Mouse (Mus musculus): ENCODE data around the gene Prkaca. TPM values are rescaled to one million over a fixed set of nuclear protein-coding genes. Genes with fewer than 3 reads are reported as not detected.

The Prkaca gene
- total RNA-seq, 2 experiments from 2014 or later, result 255 to 264 TPM

GRCm38 (mm10) chr8:84021096-84021495, 48.3 kb downstream of the Prkaca start, which contains the start of gene Palm3:
TSS of gene Palm3 (plus strand) at chr8:84021471.
- intact Hi-C loops (cut with DNase I), result loop anchor here (10.0 kb wide), 1 partner anchor 324 kb away; no protein-coding TSS in a partner anchor
- DNase-seq (ENCODE audit: extremely low spot score in 1 of 2, low spot score in 2 of 2), result no peak

- intact Hi-C loops (cut with DNase I), result loop anchor here (10.0 kb wide), 1 partner anchor 323 kb away; no protein-coding TSS in a partner anchor
Measured at GRCm38 (mm10) chr8:84021569-84021968, 48.8 kb downstream of the Prkaca start.

GRCm38 (mm10) chr8:84023085-84023484, 50.3 kb downstream of the Prkaca start:
- intact Hi-C loops (cut with DNase I), result loop anchor here (10.0 kb wide), 1 partner anchor 322 kb away; no protein-coding TSS in a partner anchor
- no peak for DNase-seq (ENCODE audit: extremely low spot score in 1 of 2, low spot score in 2 of 2)

More at GRCm38 (mm10) chr8:84021569-84021968, 48.8 kb downstream of the Prkaca start:
- DNase-seq (ENCODE audit: extremely low spot score in 1 of 2, low spot score in 2 of 2), result no peak

GRCm38 (mm10) chr8:84023631-84024030, 50.8 kb downstream of the Prkaca start:
- intact Hi-C loops (cut with DNase I), result loop anchor here (10.0 kb wide), 1 partner anchor 321 kb away; no protein-coding TSS in a partner anchor
- no peak for DNase-seq (ENCODE audit: extremely low spot score in 1 of 2, low spot score in 2 of 2)

GRCm38 (mm10) chr8:84024171-84024570, 51.4 kb downstream of the Prkaca start:
- intact Hi-C loops (cut with DNase I), result loop anchor here (10.0 kb wide), 1 partner anchor 321 kb away; no protein-coding TSS in a partner anchor
- peak in 1 of 2 experiments; percentile 64 for DNase-seq (ENCODE audit: extremely low spot score in 1 of 2, low spot score in 2 of 2)

GRCm38 (mm10) chr8:84025863-84026262, 53.1 kb downstream of the Prkaca start:
- peak in 1 of 2 experiments; percentile 77 for DNase-seq (ENCODE audit: extremely low spot score in 1 of 2, low spot score in 2 of 2)
- intact Hi-C loops (cut with DNase I), result loop anchor here (10.0 kb wide), 1 partner anchor 319 kb away; no protein-coding TSS in a partner anchor

GRCm38 (mm10) chr8:84027449-84027848, 54.7 kb downstream of the Prkaca start:
- intact Hi-C loops (cut with DNase I), result loop anchor here (10.0 kb wide), 1 partner anchor 317 kb away; no protein-coding TSS in a partner anchor
- DNase-seq (ENCODE audit: extremely low spot score in 1 of 2, low spot score in 2 of 2), result no peak

GRCm38 (mm10) chr8:84029272-84029671, 56.5 kb downstream of the Prkaca start:
- DNase-seq (ENCODE audit: extremely low spot score in 1 of 2, low spot score in 2 of 2), result no peak
- intact Hi-C loops (cut with DNase I), result loop anchor here (10.0 kb wide), 1 partner anchor 316 kb away; no protein-coding TSS in a partner anchor

GRCm38 (mm10) chr8:84032777-84033176, 60.0 kb downstream of the Prkaca start:
- no peak for DNase-seq (ENCODE audit: extremely low spot score in 1 of 2, low spot score in 2 of 2)
- intact Hi-C loops (cut with DNase I), result loop anchor here (10.0 kb wide), 1 partner anchor 72 kb away; the partner anchor contains the start of gene Dcaf15

- no peak for DNase-seq (ENCODE audit: extremely low spot score in 1 of 2, low spot score in 2 of 2)
- intact Hi-C loops (cut with DNase I), result loop anchor here (10.0 kb wide), 1 partner anchor 67 kb away; the partner anchor contains the start of gene Dcaf15
Measured at GRCm38 (mm10) chr8:84038015-84038414, 65.2 kb downstream of the Prkaca start.

GRCm38 (mm10) chr8:84039050-84039449, 66.3 kb downstream of the Prkaca start:
- peak; percentile 55 to 77 for DNase-seq (ENCODE audit: extremely low spot score in 1 of 2, low spot score in 2 of 2)
- intact Hi-C loops (cut with DNase I), result loop anchor here (10.0 kb wide), 1 partner anchor 66 kb away; the partner anchor contains the start of gene Dcaf15

GRCm38 (mm10) chr8:84042066-84042947, 69.5 kb downstream of the Prkaca start, which contains the start of gene Il27ra:
TSS of gene Il27ra (minus strand) at chr8:84042589.
- intact Hi-C loops (cut with DNase I), result no loop called here
- DNase-seq (ENCODE audit: extremely low spot score in 1 of 2, low spot score in 2 of 2), result peak in 1 of 2 experiments; percentile 81

GRCm38 (mm10) chr8:84042948-84043342, 70.2 kb downstream of the Prkaca start:
- DNase-seq (ENCODE audit: extremely low spot score in 1 of 2, low spot score in 2 of 2), result no peak

GRCm38 (mm10) chr8:84044103-84044502, 71.3 kb downstream of the Prkaca start:
- intact Hi-C loops (cut with DNase I), result no loop called here
- no peak for DNase-seq (ENCODE audit: extremely low spot score in 1 of 2, low spot score in 2 of 2)

More at GRCm38 (mm10) chr8:84042948-84043342, 70.2 kb downstream of the Prkaca start:
- intact Hi-C loops (cut with DNase I), result no loop called here

- DNase-seq (ENCODE audit: extremely low spot score in 1 of 2, low spot score in 2 of 2), result no peak
- intact Hi-C loops (cut with DNase I), result no loop called here
Measured at GRCm38 (mm10) chr8:84044900-84045299, 72.1 kb downstream of the Prkaca start, which contains the start of gene Rln3. TSS of gene Rln3 (minus strand) at chr8:84045000.

Small RNAs within 50 kb of the gene (microRNA-seq; reads per million reads assigned to microRNA genes)
- gene Gm44330 (not detected), gene Gm44450 (not detected), gene Mir1199 (1.1 reads per million), gene Mir8111 (4.3 reads per million, percentile 15 among the genes with 10 or more reads in this experiment)

Other genes starting within 250 kb of the Prkaca start
- 10 to 100 TPM; 11.4 to 11.7 TPM for gene Adgre5, start 231.7 kb upstream of the Prkaca start, total RNA-seq (2021)
- 100 to 1,000 TPM; 445 to 464 TPM for gene Adgrl1, start 72.9 kb upstream of the Prkaca start, total RNA-seq (2021)
- under 1 TPM in 1 of 2 experiments, not detected in 1; 0.11 TPM for gene Gm10644, start 17.8 kb upstream of the Prkaca start, total RNA-seq (2021)
- gene Asf1b, start 17.5 kb upstream of the Prkaca start, total RNA-seq (2021), result 1 to 10 TPM; 1.1 TPM
- 10 to 100 TPM; 56.4 to 59.1 TPM for gene Samd1, start 24.7 kb downstream of the Prkaca start, total RNA-seq (2021)
- gene 1700067K01Rik, start 28.5 kb downstream of the Prkaca start, total RNA-seq (2021), result under 1 TPM; 0.34 to 0.65 TPM
- under 1 TPM in 1 of 2 experiments, not detected in 1; 0.51 TPM for gene 2210011C24Rik, start 39.2 kb downstream of the Prkaca start, total RNA-seq (2021)
- 10 to 100 TPM in 1 of 2 experiments, 1 to 10 TPM in 1; 9.2 to 11.3 TPM for gene Palm3, start 48.5 kb downstream of the Prkaca start, total RNA-seq (2021)
- gene Il27ra, start 69.6 kb downstream of the Prkaca start, total RNA-seq (2021), result 1 to 10 TPM in 1 of 2 experiments, under 1 TPM in 1; 0.86 to 1.0 TPM
- not detected for gene Rln3, start 72.0 kb downstream of the Prkaca start, total RNA-seq (2021)
- 1 to 10 TPM; 2.8 to 3.1 TPM for gene Gm10643, start 92.1 kb downstream of the Prkaca start, total RNA-seq (2021)
- 10 to 100 TPM; 19.2 to 21.3 TPM for gene Rfx1, start 93.8 kb downstream of the Prkaca start, total RNA-seq (2021)
- 10 to 100 TPM; 30.4 to 33.8 TPM for gene Dcaf15, start 131.8 kb downstream of the Prkaca start, total RNA-seq (2021)
- gene Podnl1, start 153.0 kb downstream of the Prkaca start, total RNA-seq (2021), result not detected
- gene Cc2d1a, start 174.9 kb downstream of the Prkaca start, total RNA-seq (2021), result 10 to 100 TPM; 66.7 to 70.7 TPM
- 1 to 10 TPM; 2.9 to 3.2 TPM for gene 4930432K21Rik, start 175.0 kb downstream of the Prkaca start, total RNA-seq (2021)
- 1 to 10 TPM; 5.4 to 6.8 TPM for gene Nanos3, start 212.2 kb downstream of the Prkaca start, total RNA-seq (2021)

Data from left cerebral cortex, postnatal 10 days (tissue).